Mouse (Mus musculus) liver, embryonic 14.5 days (tissue): ENCODE results near the gene Pxk. TPM values are rescaled to one million over a fixed set of nuclear protein-coding genes. Genes with fewer than 3 reads are reported as not detected.

Source experiments
- ATAC-seq: fragments of 200-750 bp; cut with Nextera tagmentation; 2 replicates; pipeline ENCODE4 v1.8.0; 2017; ENCODE audit warnings: moderate number of reproducible peaks, mild to moderate bottlenecking, moderate library complexity; ENCODE audit not compliant: insufficient read depth
- DNase-seq, 3 experiments: peaks; one replicate each; pipeline ENCODE4 v3.0.0-alpha.2; 2012 to 2013; ENCODE audit warnings: low read depth in 3 of 3, low spot score in 3 of 3
- H3K27ac ChIP-seq: fragments of 300-500 bp; sonication (generic); 2 replicates; pipeline ENCODE4 v1.5.1; 2014; ENCODE audit warnings: moderate library complexity, mild to moderate bottlenecking, control low read depth, inconsistent platforms
- H3K27me3 ChIP-seq: fragments of 300-500 bp; sonication (generic); 2 replicates; pipeline ENCODE4 v1.6.1; 2014; ENCODE audit warnings: mild to moderate bottlenecking, low read length, moderate library complexity; ENCODE audit not compliant: control insufficient read depth, insufficient read depth
- H3K36me3 ChIP-seq: fragments of 300-500 bp; sonication (generic); replicated peaks from 2 replicates; pipeline ENCODE4 v1.6.1; 2014; ENCODE audit warnings: low read depth; ENCODE audit not compliant: control insufficient read depth, insufficient read depth
- H3K4me1 ChIP-seq, 2 experiments: fragments of 200-500 bp in 1 of 2; fragments of 300-500 bp in 1 of 2; sonication (generic) in 1 of 2; replicated peaks; 2 replicates each; pipeline ENCODE4 v1.6.1; 2012 to 2014; ENCODE audit warnings: antibody characterized with exemption in 1 of 2, inconsistent platforms in 1 of 2, low read length in 1 of 2; ENCODE audit not compliant: control insufficient read depth in 2 of 2, insufficient read depth in 2 of 2
- H3K4me2 ChIP-seq: fragments of 300-500 bp; sonication (generic); 2 replicates; pipeline ENCODE4 v1.6.1; 2014; ENCODE audit warnings: low read depth, mild to moderate bottlenecking, control low read depth, moderate library complexity
- H3K4me3 ChIP-seq, 2 experiments: fragments of 200-500 bp in 1 of 2; fragments of 300-500 bp in 1 of 2; sonication (generic) in 1 of 2; 2 replicates each; pipeline ENCODE4 v1.5.1; 2012 to 2014; ENCODE audit warnings: low read depth in 2 of 2, low read length in 2 of 2, mild to moderate bottlenecking in 2 of 2, control low read depth in 1 of 2, inconsistent platforms in 1 of 2, moderate library complexity in 1 of 2; ENCODE audit not compliant: insufficient read depth in 1 of 2
- H3K9ac ChIP-seq: fragments of 300-500 bp; sonication (generic); replicated peaks from 2 replicates; pipeline ENCODE4 v1.6.1; 2014; ENCODE audit warnings: mild to moderate bottlenecking, control low read depth, moderate library complexity
- H3K9me3 ChIP-seq: fragments of 300-500 bp; sonication (generic); 2 replicates; pipeline ENCODE4 v1.6.1; 2016; ENCODE audit warnings: low read length, mixed read lengths; ENCODE audit not compliant: control insufficient read depth
- CTCF ChIP-seq: IDR thresholded peaks from 2 replicates; pipeline ENCODE4 v1.5.1; 2016; ENCODE audit warnings: antibody characterized with exemption, low read depth, control low read depth
- EP300 ChIP-seq: IDR thresholded peaks from 2 replicates; pipeline ENCODE4 v1.6.1; 2016; ENCODE audit warnings: antibody characterized with exemption, low read depth
- WGBS: fragments of 180-500 bp; shearing (Covaris S2); extraction: QIAGEN DNeasy Blood & Tissue Kit; methylation state at CpG from one replicate; pipeline ENCODE4 v1.1.7; 2014; ENCODE audit not compliant: insufficient replicate concordance; 5-methylcytosine and 5-hydroxymethylcytosine counted together
- polyA plus RNA-seq, 2 experiments: library from polyadenylated mRNA; depleted of rRNA in 1 of 2; stranded (reverse) in 1 of 2; unstranded in 1 of 2; fragments of >200 nt; fragmentation: Nextera tagmentation in 1 of 2; extraction: Ambion mirVana in 1 of 2; gene quantifications; 2 replicates each; pipeline versions ENCODE4 v1.2.1 to v1.2.3; 2012 to 2014

Gene Pxk
- polyA plus RNA-seq, 2 experiments = 7.1 to 10.3 TPM

DNA sequence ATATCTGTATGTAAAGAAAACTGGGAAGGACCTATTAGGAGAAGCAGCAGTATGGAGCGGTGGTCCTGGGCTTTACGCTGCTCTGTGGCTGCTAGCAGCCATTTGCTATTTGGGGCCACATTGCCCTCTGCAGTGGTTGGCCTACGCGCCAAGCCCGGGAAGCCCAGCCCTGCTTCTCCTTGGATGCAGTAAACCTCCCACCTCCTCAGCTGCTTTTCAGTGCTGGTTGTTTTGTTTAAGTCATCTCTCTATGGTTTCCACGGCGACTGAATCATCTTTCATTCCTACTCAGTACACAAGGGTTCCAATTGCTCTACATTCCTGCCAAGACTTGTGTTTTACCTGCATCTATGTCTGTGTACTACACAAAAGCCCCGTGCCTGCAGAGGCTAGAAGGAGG is 50.8 kb downstream of the Pxk start:
- Histone ChIP-seq H3K27me3 (no peaks in the 10 kb centered on the region), H3K9me3 (no peaks in the 10 kb centered on the region), H3K27ac (no peak overlapping the region), H3K4me3 (no peak overlapping the region), H3K4me1 (no peaks in the 10 kb centered on the region), H3K4me2 (no peak overlapping the region), H3K9ac (no peak overlapping the region), H3K36me3 (no peaks in the 10 kb centered on the region; the same call in 1 of the 2 replicates)
- TF ChIP-seq EP300 (no peak), CTCF (no peak)
- ATAC-seq = no peak
- no peak for DNase-seq
- 82% methylated on average over 8 of the region's 8 CpGs for WGBS

DNA sequence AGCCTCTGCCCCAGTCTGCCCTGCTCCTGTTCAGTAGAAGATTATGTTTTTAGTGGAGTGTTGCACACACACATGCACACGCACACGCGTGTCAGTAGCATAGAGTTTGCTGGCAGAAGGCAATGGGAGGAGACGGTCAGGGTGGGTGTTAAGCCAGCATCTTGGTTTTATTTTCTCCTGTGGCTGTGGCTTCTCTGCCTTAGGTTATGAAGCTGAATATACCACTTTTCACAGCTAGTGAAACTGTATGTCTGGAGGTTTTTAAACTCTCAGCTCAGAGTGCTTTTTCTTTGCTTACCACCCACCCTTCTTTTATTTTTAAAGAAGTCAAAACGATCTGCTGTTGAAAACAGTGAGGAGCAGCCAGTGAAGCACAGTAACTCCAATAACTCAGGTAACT is 53.7 kb downstream of the Pxk start:
- Histone ChIP-seq H3K36me3 (no peaks in the 10 kb centered on the region), H3K9me3 (no peaks in the 10 kb centered on the region), H3K27me3 (no peaks in the 10 kb centered on the region), H3K4me2 (no peak overlapping the region), H3K4me3 (no peak overlapping the region), H3K27ac (no peak overlapping the region), H3K9ac (no peak overlapping the region), H3K4me1 (no peaks in the 10 kb centered on the region)
- no peak for ATAC-seq
- TF ChIP-seq EP300 (no peak), CTCF (no peak)
- no peak for DNase-seq
- 82% methylated on average over 5 of the region's 5 CpGs for WGBS

DNA sequence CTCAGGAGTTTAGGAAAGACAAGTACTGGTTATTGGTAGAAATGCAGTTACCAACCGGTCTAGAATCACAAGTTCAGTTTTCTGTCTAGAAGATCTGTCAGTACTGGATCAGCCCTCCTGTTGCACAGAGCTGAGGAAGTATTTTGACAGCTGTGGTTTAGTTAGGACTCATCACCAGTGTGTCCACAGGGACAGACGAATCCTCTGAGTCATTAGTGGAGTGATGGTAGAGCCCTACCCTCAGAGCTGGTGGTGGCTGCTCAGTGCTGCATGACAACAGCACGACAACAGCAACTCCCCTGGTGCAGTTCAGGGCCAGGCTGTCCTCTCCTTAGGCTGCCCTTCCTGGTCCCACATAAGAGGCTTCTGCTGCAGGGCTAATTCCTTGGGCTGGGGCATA is 56.1 kb downstream of the Pxk start:
- TF ChIP-seq EP300 = no peak
- TF ChIP-seq CTCF = no peak
- DNase-seq = no peak
- H3K4me1 ChIP-seq = no peaks in the 10 kb centered on the region
- WGBS = 43% methylated on average over 3 of the region's 3 CpGs
- ATAC-seq = no peak
- H3K27me3 ChIP-seq = no peaks in the 10 kb centered on the region
- H3K4me3 ChIP-seq = no peak overlapping the region
- no peak overlapping the region for H3K4me2 ChIP-seq
- H3K9ac ChIP-seq = no peak overlapping the region
- H3K36me3 ChIP-seq = no peaks in the 10 kb centered on the region
- H3K27ac ChIP-seq = no peak overlapping the region
- H3K9me3 ChIP-seq = no peaks in the 10 kb centered on the region

DNA sequence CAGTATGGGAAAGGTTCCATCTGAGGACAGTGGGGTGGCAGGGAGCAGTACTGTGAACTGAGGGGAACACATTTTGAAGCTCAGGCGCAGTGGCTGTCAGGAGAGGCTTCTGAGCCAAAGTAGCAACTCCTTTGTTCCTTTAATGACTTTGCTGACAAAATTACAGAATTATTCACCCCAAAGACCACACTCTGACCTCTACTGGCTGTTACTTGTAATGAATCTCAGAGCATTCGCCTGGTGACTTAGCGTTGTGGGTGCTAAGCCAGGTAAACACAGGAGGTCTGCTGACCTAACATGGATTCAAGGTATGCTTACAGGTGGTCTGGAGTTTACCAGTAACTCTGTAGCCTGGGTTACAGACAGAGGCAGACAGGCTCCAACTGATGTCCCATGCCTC is 58.9 kb downstream of the Pxk start:
- H3K9me3 ChIP-seq = no peaks in the 10 kb centered on the region
- no peak overlapping the region for H3K9ac ChIP-seq
- no peaks in the 10 kb centered on the region for H3K27me3 ChIP-seq
- TF ChIP-seq CTCF (peak; percentile 46; the same call in 1 of the 2 replicates), EP300 (no peak)
- ATAC-seq = no peak
- H3K36me3 ChIP-seq = no peaks in the 10 kb centered on the region
- no peak for DNase-seq
- no peak overlapping the region for H3K27ac ChIP-seq
- H3K4me1 ChIP-seq = no peaks in the 10 kb centered on the region
- H3K4me3 ChIP-seq = no peak overlapping the region
- 48% methylated on average over 3 of the region's 3 CpGs for WGBS
- H3K4me2 ChIP-seq = no peak overlapping the region

DNA sequence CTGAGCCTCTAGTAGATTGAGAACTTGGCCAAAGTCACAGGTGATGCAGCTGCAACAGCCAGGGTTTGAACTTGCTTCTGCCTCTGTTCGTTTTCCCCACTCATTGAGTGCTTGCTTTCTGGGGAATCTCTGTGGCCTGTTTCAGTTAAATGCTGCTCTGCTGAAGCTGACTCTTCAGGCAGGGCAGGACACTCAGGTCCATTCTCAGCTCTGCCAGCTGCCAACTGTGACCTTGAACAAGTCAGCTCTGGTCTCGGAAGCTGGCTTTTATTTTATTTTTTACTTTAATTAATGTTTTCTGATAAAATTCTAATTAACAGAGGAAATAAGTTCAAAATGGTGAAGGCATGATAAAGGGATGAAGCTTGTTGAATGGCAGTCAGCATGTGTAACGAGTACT is 60.7 kb downstream of the Pxk start:
- no peak overlapping the region for H3K27ac ChIP-seq
- H3K4me1 ChIP-seq = no peaks in the 10 kb centered on the region
- TF ChIP-seq CTCF (no peak), EP300 (no peak)
- no peak overlapping the region for H3K4me2 ChIP-seq
- H3K36me3 ChIP-seq = no peaks in the 10 kb centered on the region; the same call in 1 of the 2 replicates
- no peaks in the 10 kb centered on the region for H3K27me3 ChIP-seq
- DNase-seq (no peak), ATAC-seq (no peak)
- 71% methylated on average over 3 of the region's 3 CpGs for WGBS
- H3K9ac ChIP-seq = no peak overlapping the region
- no peak overlapping the region for H3K4me3 ChIP-seq
- no peaks in the 10 kb centered on the region for H3K9me3 ChIP-seq
